Mouse (Mus musculus) spleen, adult 2 months (tissue): ENCODE data around the gene Cptp. TPM values are rescaled to one million over a fixed set of nuclear protein-coding genes. Genes with fewer than 3 reads are reported as not detected.

Experiments used
- DNase-seq, 2 experiments: peaks; one replicate each; pipeline versions ENCODE4 v3.0.0 to v3.0.0-alpha.2; 2012 to 2021; ENCODE audit warnings: low spot score in 2 of 2, low read depth in 1 of 2
- H3K27ac ChIP-seq: fragments of 200-500 bp; 2 replicates; pipeline ENCODE4 v1.5.1; 2012; ENCODE audit warnings: low read length, inconsistent platforms; ENCODE audit not compliant: insufficient read depth
- H3K27me3 ChIP-seq: fragments of 200-500 bp; 2 replicates; pipeline ENCODE4 v1.6.1; 2012; ENCODE audit warnings: mild to moderate bottlenecking, moderate library complexity, low read length, inconsistent platforms; ENCODE audit not compliant: control insufficient read depth, insufficient read depth
- H3K36me3 ChIP-seq: fragments of 200-500 bp; 2 replicates; pipeline ENCODE4 v1.6.1; 2012; ENCODE audit warnings: mild to moderate bottlenecking, low read length, inconsistent platforms; ENCODE audit not compliant: control insufficient read depth, insufficient read depth
- H3K4me1 ChIP-seq: fragments of 200-500 bp; 2 replicates; pipeline ENCODE4 v1.6.1; 2011; ENCODE audit warnings: inconsistent platforms; ENCODE audit not compliant: control insufficient read depth, insufficient read depth, insufficient read length
- H3K4me3 ChIP-seq: fragments of 200-500 bp; 2 replicates; pipeline ENCODE4 v1.5.1; 2011; ENCODE audit warnings: mild to moderate bottlenecking, inconsistent platforms; ENCODE audit not compliant: insufficient read depth, insufficient read length; ENCODE audit errors: extremely low read depth
- CTCF ChIP-seq: fragments of 200-500 bp; IDR thresholded peaks from 2 replicates; pipeline ENCODE4 v1.5.1; 2011; ENCODE audit warnings: mild to moderate bottlenecking, inconsistent platforms; ENCODE audit not compliant: insufficient read depth, insufficient read length, insufficient replicate concordance; ENCODE audit errors: extremely low read depth
- POLR2A ChIP-seq: fragments of 200-500 bp; IDR thresholded peaks from 2 replicates; pipeline ENCODE4 v1.6.1; 2011; ENCODE audit warnings: low read depth, low read length, inconsistent platforms
- WGBS: fragments of 180-500 bp; shearing (Covaris S2); methylation state at CpG from one replicate; pipeline ENCODE4 v1.1.7; 2018; 5-methylcytosine and 5-hydroxymethylcytosine counted together
- polyA plus RNA-seq: library from polyadenylated mRNA; depleted of rRNA; stranded (reverse); fragments of >200 nt; gene quantifications from 2 replicates; pipeline ENCODE4 v1.2.3, GENCODE M21; 2012

Cptp gene
- polyA plus RNA-seq, 1 experiment = 18.9 TPM

- Histone ChIP-seq H3K36me3 (no peaks in the 10 kb centered on the region), H3K4me1 (peaks cover 21% of the 10 kb centered on the region; the same call in 1 of the 2 replicates), H3K27me3 (no peaks in the 10 kb centered on the region), H3K4me3 (no peak overlapping the region), H3K27ac (no peak overlapping the region)
- TF ChIP-seq POLR2A (no peak), CTCF (no peak)
- 92% methylated on average over 5 of the region's 5 CpGs for WGBS
- DNase-seq = no peak
These were observed 26.0 kb downstream of the Cptp start for GRCm38 (mm10) chr4:155843231-155843630.

- Histone ChIP-seq H3K27me3 (no peaks in the 10 kb centered on the region), H3K36me3 (no peaks in the 10 kb centered on the region), H3K4me3 (peak overlapping the region; percentile 53; the same call in 1 of the 2 replicates), H3K27ac (no peak overlapping the region), H3K4me1 (peaks cover 16% of the 10 kb centered on the region; the same call in 1 of the 2 replicates)
- no peak for DNase-seq
- TF ChIP-seq POLR2A (no peak), CTCF (no peak)
- 56% methylated on average over 38 of the region's 38 CpGs for WGBS
These were observed 27.5 kb downstream of the Cptp start for GRCm38 (mm10) chr4:155841651-155842270.

GRCm38 (mm10) chr4:155841003-155841454 is 28.2 kb downstream of the Cptp start:
- no peaks in the 10 kb centered on the region for H3K27me3 ChIP-seq
- H3K27ac ChIP-seq = peak overlapping the region; percentile 48
- TF ChIP-seq CTCF (peak; percentile 5; the same call in 1 of the 2 replicates), POLR2A (no peak)

GRCm38 (mm10) chr4:155840076-155841002 is 28.9 kb downstream of the Cptp start:
- DNase-seq = no peak
- H3K36me3 ChIP-seq = no peaks in the 10 kb centered on the region
- WGBS = 24% methylated on average over 8 of the region's 8 CpGs
- TF ChIP-seq CTCF (no peak), POLR2A (no peak)
- H3K27ac ChIP-seq = peak overlapping the region; percentile 71
- H3K4me1 ChIP-seq = peaks cover 13% of the 10 kb centered on the region; the same call in 1 of the 2 replicates
- H3K4me3 ChIP-seq = peak overlapping the region; percentile 53
- no peaks in the 10 kb centered on the region for H3K27me3 ChIP-seq

More at GRCm38 (mm10) chr4:155841003-155841454, 28.2 kb downstream of the Cptp start:
- Histone ChIP-seq H3K4me3 (peak overlapping the region; percentile 53), H3K36me3 (no peaks in the 10 kb centered on the region), H3K4me1 (peaks cover 13% of the 10 kb centered on the region; the same call in 1 of the 2 replicates)
- WGBS = 2% methylated on average over 32 of the region's 32 CpGs
- DNase-seq = peak; percentile 61 to 69

DNA sequence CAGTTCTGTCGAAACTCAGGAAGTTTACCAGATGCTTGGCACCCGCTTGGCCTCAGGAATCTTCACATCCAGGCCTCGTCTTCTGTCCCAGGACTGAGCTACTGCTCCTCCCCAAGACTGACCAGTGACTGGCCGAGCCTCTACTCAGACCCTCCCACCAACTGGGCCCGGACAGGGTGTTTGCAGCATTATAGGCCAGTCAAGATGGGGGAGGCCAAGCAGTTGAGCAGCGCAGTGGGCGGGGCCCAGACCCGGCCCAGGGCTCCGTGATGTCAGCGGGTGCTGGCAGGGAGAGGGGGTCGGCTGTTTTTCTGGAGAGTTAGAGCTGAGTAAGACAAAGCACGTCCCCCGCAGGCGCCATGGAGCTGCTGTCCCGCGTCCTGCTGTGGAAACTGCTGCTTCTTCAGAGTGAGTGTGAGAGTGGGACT is 29.7 kb downstream of the Cptp start, which contains the start of gene Mxra8:
Gene Mxra8 (plus strand): TSS at position 198 of the 428 bp plus-strand sequence.
- no peaks in the 10 kb centered on the region for H3K27me3 ChIP-seq
- H3K36me3 ChIP-seq = no peaks in the 10 kb centered on the region
- peaks cover 13% of the 10 kb centered on the region; the same call in 1 of the 2 replicates for H3K4me1 ChIP-seq
- no peak for DNase-seq
- 73% methylated on average over 16 of the region's 16 CpGs for WGBS
- TF ChIP-seq POLR2A = no peak
- no peak for TF ChIP-seq CTCF
- H3K4me3 ChIP-seq = peak within 1 kb of the TSS; percentile 53; the same call in 1 of the 2 replicates
- H3K27ac ChIP-seq = peak within 1 kb of the TSS; percentile 71
